ENCODE assay signal across 8 mouse cellular contexts in genomic region chr11:118584826-118585225, GRCm38 (mm10).
DNase-seq lines count a peak whose midpoint lies in the region; ATAC-seq and TF ChIP-seq lines count a peak whose summit lies in the region.
"Had no signal": no experiment of that assay in that cellular context is flagged by ENCODE, and none has a peak within 500 bp of the region (broad histone marks: within the 10 kb centered on the region; RNA-seq: fewer than 3 reads in every experiment).

No protein-coding gene starts in this region.

- peak; percentile 93 for ATAC-seq in granulocyte monocyte progenitor cell, adult 5-6 weeks (replicated peaks; ENCODE audit: poor library complexity, severe bottlenecking)
- ATAC-seq in liver, embryonic 14.5 days (ENCODE audit: insufficient read depth) = no peak

- 8% methylated on average over 15 of the region's 15 CpGs for WGBS in spleen, adult 2 months
- 5% methylated on average over 15 of the region's 15 CpGs for WGBS in liver, embryonic 14.5 days (ENCODE audit: insufficient replicate concordance)

- no peak for TF ChIP-seq POLR2A in spleen, adult 2 months (IDR thresholded peaks at IDR 0.05; ENCODE audit: low read depth, low read length)

- H3K9ac ChIP-seq in liver, embryonic 14.5 days (replicated peaks) = no peak overlapping the region
- H3K9ac ChIP-seq: heart, embryonic 15.5 days had no signal

- H3K27ac ChIP-seq in spleen, adult 2 months (ENCODE audit: insufficient read depth, low read length) = no peak overlapping the region
- H3K27ac ChIP-seq in liver, embryonic 14.5 days = no peak overlapping the region
- H3K27ac ChIP-seq: heart, embryonic 15.5 days had no signal

- peak; percentile 13 to 15 for DNase-seq in spleen, adult 2 months (ENCODE audit: low read depth in 1 of 2, low spot score in 2 of 2)
- DNase-seq in spleen, adult 12 weeks (ENCODE audit: low spot score) = no peak
- peak; percentile 71 for DNase-seq in adrenal gland, postnatal 25 days
- peak; percentile 55 to 60 (median 59) for DNase-seq in liver, embryonic 14.5 days (ENCODE audit: low read depth in 3 of 3, low spot score in 3 of 3)
- peak; percentile 60 to 87 for DNase-seq in spleen, postnatal 4 days (ENCODE audit: low spot score in 2 of 2)
- DNase-seq in cerebellum, adult 9-11 months = no peak

- H3K9me3 ChIP-seq in liver, embryonic 14.5 days (ENCODE audit: control insufficient read depth, low read length) = no peaks in the 10 kb centered on the region
- H3K9me3 ChIP-seq: heart, embryonic 15.5 days had no signal

- TF ChIP-seq EP300 in liver, embryonic 14.5 days (IDR thresholded peaks at IDR 0.05; ENCODE audit: low read depth) = no peak

- H3K4me3 ChIP-seq in spleen, adult 2 months (ENCODE audit: extremely low read depth, insufficient read depth, insufficient read length) = no peak overlapping the region
- H3K4me3 ChIP-seq in liver, embryonic 14.5 days (ENCODE audit: insufficient read depth in 1 of 2, low read depth in 2 of 2, low read length in 2 of 2) = no peak overlapping the region
- H3K4me3 ChIP-seq: heart, embryonic 15.5 days had no signal

- H3K27me3 ChIP-seq in spleen, adult 2 months (ENCODE audit: control insufficient read depth, insufficient read depth, low read length) = no peaks in the 10 kb centered on the region
- no peaks in the 10 kb centered on the region for H3K27me3 ChIP-seq in liver, embryonic 14.5 days (ENCODE audit: control insufficient read depth, insufficient read depth, low read length)
- H3K27me3 ChIP-seq: heart, embryonic 15.5 days had no signal

- TF ChIP-seq CTCF in spleen, adult 2 months (IDR thresholded peaks at IDR 0.05; ENCODE audit: extremely low read depth, insufficient read depth, insufficient read length, insufficient replicate concordance) = no peak
- TF ChIP-seq CTCF in liver, embryonic 14.5 days (IDR thresholded peaks at IDR 0.05; ENCODE audit: low read depth) = no peak

- H3K4me2 ChIP-seq in liver, embryonic 14.5 days (ENCODE audit: low read depth) = no peak overlapping the region
- H3K4me2 ChIP-seq: heart, embryonic 15.5 days had no signal

- no peaks in the 10 kb centered on the region for H3K4me1 ChIP-seq in spleen, adult 2 months (ENCODE audit: control insufficient read depth, insufficient read depth, insufficient read length)
- no peaks in the 10 kb centered on the region for H3K4me1 ChIP-seq in liver, embryonic 14.5 days (replicated peaks; ENCODE audit: control insufficient read depth in 2 of 2, insufficient read depth in 2 of 2, low read length in 1 of 2)
- H3K4me1 ChIP-seq: heart, embryonic 15.5 days had no signal

- no peaks in the 10 kb centered on the region for H3K36me3 ChIP-seq in spleen, adult 2 months (ENCODE audit: control insufficient read depth, insufficient read depth, low read length)
- no peaks in the 10 kb centered on the region for H3K36me3 ChIP-seq in liver, embryonic 14.5 days (replicated peaks; ENCODE audit: control insufficient read depth, insufficient read depth, low read depth)
- H3K36me3 ChIP-seq: heart, embryonic 15.5 days had no signal

Comparison
In these comparisons a context has a peak if more than half of its experiments do, and no peak if none do; other contexts are left out.
1. DNase-seq: peak in spleen, adult 2 months (2 of 2), adrenal gland, postnatal 25 days (single experiment), liver, embryonic 14.5 days (3 of 3) and spleen, postnatal 4 days (2 of 2); none in spleen, adult 12 weeks (single experiment) and cerebellum, adult 9-11 months (single experiment).